Comparison of ENCODE assay signal across 10 mouse cellular contexts in the genomic region with DNA sequence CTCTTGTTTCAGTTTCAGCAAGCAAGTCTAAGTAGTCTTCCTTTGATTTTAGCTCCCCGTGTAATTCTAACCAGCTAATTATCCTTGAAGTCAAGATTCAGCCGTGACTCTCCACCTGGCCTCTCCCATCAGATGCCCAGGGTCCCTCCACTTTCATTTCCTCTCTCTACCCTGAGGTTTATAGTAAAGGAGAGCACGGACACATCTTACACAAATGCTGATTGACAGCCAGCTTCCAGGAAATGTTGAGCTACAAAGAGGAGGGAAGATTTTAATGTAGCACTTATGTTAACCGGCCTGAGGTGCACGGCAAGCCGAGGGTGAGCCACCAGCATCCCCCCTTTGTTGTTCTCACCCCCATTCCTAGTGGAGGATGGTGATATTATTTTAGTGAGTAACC. TPM values are rescaled to one million over a fixed set of nuclear protein-coding genes. Genes with fewer than 3 reads are reported as not detected.
A peak's percentile ranks its signal among the peaks of the same experiment; 100 is the strongest.
DNase-seq lines count a peak whose midpoint lies in the region; ATAC-seq and TF ChIP-seq lines count a peak whose summit lies in the region.
"Had no signal": no experiment of that assay in that cellular context is flagged by ENCODE, and none has a peak within 500 bp of the region (broad histone marks: within the 10 kb centered on the region; RNA-seq: fewer than 3 reads in every experiment).

No protein-coding gene starts in this region.

- no peak for TF ChIP-seq POLR2A in myocyte (IDR thresholded peaks at IDR 0.05; ENCODE audit: insufficient read length, low read depth)

- no peak overlapping the region for H3K27ac ChIP-seq in forebrain, embryonic 12.5 days
- no peak overlapping the region for H3K27ac ChIP-seq in forebrain, embryonic 11.5 days (ENCODE audit: low read depth, low read length)
- H3K27ac ChIP-seq in lung, embryonic 14.5 days (ENCODE audit: low read depth): peak overlapping the region; percentile 63
- peak overlapping the region; percentile 32; the same call in 1 of the 2 replicates for H3K27ac ChIP-seq in hindbrain, embryonic 13.5 days

- H3K27me3 ChIP-seq in forebrain, embryonic 12.5 days: peaks cover 72% of the 10 kb centered on the region
- H3K27me3 ChIP-seq in forebrain, embryonic 11.5 days (ENCODE audit: control insufficient read depth, insufficient read depth, low read length): peaks cover 54% of the 10 kb centered on the region
- peaks cover 65% of the 10 kb centered on the region for H3K27me3 ChIP-seq in lung, embryonic 14.5 days (ENCODE audit: insufficient read depth, low read length)
- peaks cover 26% of the 10 kb centered on the region; the same call in 1 of the 2 replicates for H3K27me3 ChIP-seq in hindbrain, embryonic 13.5 days
- H3K27me3 ChIP-seq in myocyte (ENCODE audit: control insufficient read depth, insufficient read depth, insufficient read length): no peaks in the 10 kb centered on the region
- H3K27me3 ChIP-seq: Patski had no signal

- H3ac ChIP-seq in myocyte (ENCODE audit: control insufficient read depth, insufficient read length): no peak overlapping the region

- no peak for DNase-seq in forebrain, embryonic 11.5 days (ENCODE audit: low spot score)
- no peak for DNase-seq in lung, embryonic 14.5 days
- DNase-seq in lung, postnatal 4 days: no peak
- DNase-seq in thymus, postnatal 4 days: no peak
- DNase-seq in left cerebral cortex, postnatal 25 days (ENCODE audit: low spot score in 2 of 2): no peak
- DNase-seq: layer of hippocampus, adult 9-11 months had no signal

- no peak for ATAC-seq in forebrain, embryonic 12.5 days (ENCODE audit: low FRiP score)
- no peak for ATAC-seq in forebrain, embryonic 11.5 days (replicated peaks; ENCODE audit: low FRiP score)
- ATAC-seq in lung, embryonic 14.5 days (ENCODE audit: insufficient read depth): no peak
- ATAC-seq in hindbrain, embryonic 13.5 days (ENCODE audit: low FRiP score): no peak
- ATAC-seq: Patski had no signal

- H3K9ac ChIP-seq in forebrain, embryonic 12.5 days: no peak overlapping the region
- H3K9ac ChIP-seq in forebrain, embryonic 11.5 days (ENCODE audit: low read length): no peak overlapping the region
- peak overlapping the region; percentile 53 for H3K9ac ChIP-seq in lung, embryonic 14.5 days
- H3K9ac ChIP-seq in hindbrain, embryonic 13.5 days: peak overlapping the region; percentile 78

- TF ChIP-seq CTCF in lung, embryonic 14.5 days (IDR thresholded peaks at IDR 0.05; ENCODE audit: low read depth): no peak

- 25% methylated on average over 6 of the region's 6 CpGs for WGBS in forebrain, embryonic 12.5 days
- 21% methylated on average over 6 of the region's 6 CpGs for WGBS in forebrain, embryonic 11.5 days
- 10% methylated on average over 6 of the region's 6 CpGs for WGBS in lung, embryonic 14.5 days
- WGBS in hindbrain, embryonic 13.5 days: 4% methylated on average over 6 of the region's 6 CpGs

- H3K4me3 ChIP-seq in forebrain, embryonic 12.5 days (replicated peaks): peak overlapping the region; percentile 61
- H3K4me3 ChIP-seq in forebrain, embryonic 11.5 days (ENCODE audit: low read depth, low read length): no peak overlapping the region
- H3K4me3 ChIP-seq in lung, embryonic 14.5 days (ENCODE audit: low read depth, low read length): peak overlapping the region; percentile 61
- peak overlapping the region; percentile 63 for H3K4me3 ChIP-seq in hindbrain, embryonic 13.5 days
- H3K4me3 ChIP-seq in myocyte: peak overlapping the region; percentile 95

- peaks cover 46% of the 10 kb centered on the region for H3K79me2 ChIP-seq in myocyte (ENCODE audit: control insufficient read depth, insufficient read depth)

- peak overlapping the region; percentile 78 for H3K4me2 ChIP-seq in forebrain, embryonic 12.5 days
- H3K4me2 ChIP-seq in forebrain, embryonic 11.5 days (ENCODE audit: low read depth, low read length, severe bottlenecking): no peak overlapping the region; the same call in 1 of the 2 replicates
- H3K4me2 ChIP-seq in lung, embryonic 14.5 days: peak overlapping the region; percentile 78
- H3K4me2 ChIP-seq in hindbrain, embryonic 13.5 days: peak overlapping the region; percentile 76
- H3K4me2 ChIP-seq in myocyte (ENCODE audit: low read depth): peak overlapping the region; percentile 94

- no peaks in the 10 kb centered on the region for H3K36me3 ChIP-seq in forebrain, embryonic 12.5 days (replicated peaks)
- H3K36me3 ChIP-seq in forebrain, embryonic 11.5 days (ENCODE audit: control insufficient read depth, insufficient read depth, low read length): no peaks in the 10 kb centered on the region
- no peaks in the 10 kb centered on the region for H3K36me3 ChIP-seq in lung, embryonic 14.5 days (ENCODE audit: insufficient read depth)
- no peaks in the 10 kb centered on the region for H3K36me3 ChIP-seq in hindbrain, embryonic 13.5 days
- no peaks in the 10 kb centered on the region for H3K36me3 ChIP-seq in myocyte (ENCODE audit: control insufficient read depth, insufficient read depth)

- peaks cover 36% of the 10 kb centered on the region for H3K4me1 ChIP-seq in forebrain, embryonic 12.5 days
- H3K4me1 ChIP-seq in forebrain, embryonic 11.5 days (replicated peaks; ENCODE audit: control insufficient read depth, insufficient read depth, low read length): peaks cover 11% of the 10 kb centered on the region
- no peaks in the 10 kb centered on the region for H3K4me1 ChIP-seq in lung, embryonic 14.5 days (ENCODE audit: insufficient read depth)
- H3K4me1 ChIP-seq in hindbrain, embryonic 13.5 days (replicated peaks): peaks cover 50% of the 10 kb centered on the region

- H3K9me3 ChIP-seq in forebrain, embryonic 12.5 days: no peaks in the 10 kb centered on the region
- no peaks in the 10 kb centered on the region for H3K9me3 ChIP-seq in forebrain, embryonic 11.5 days (ENCODE audit: control insufficient read depth, low read length)
- H3K9me3 ChIP-seq in lung, embryonic 14.5 days (ENCODE audit: low read depth, low read length): no peaks in the 10 kb centered on the region
- H3K9me3 ChIP-seq in hindbrain, embryonic 13.5 days: no peaks in the 10 kb centered on the region

- intact Hi-C loops in left cerebral cortex, postnatal 25 days (cut with DNase I): loop anchor here (10.0 kb wide), 2 partner anchors 1039 to 1159 kb away; partner anchors contain the start of genes Aktip, Fto and Rpgrip1l

TF ChIP-seq in myocyte, 11 proteins besides CTCF, POLR2A, EP300 and RAD21:
- TF ChIP-seq MYOD1 (IDR thresholded peaks at IDR 0.05; ENCODE audit: control insufficient read depth in 1 of 3, insufficient read length in 2 of 3, low read depth in 2 of 3) (peak in 1 of 3 experiments; percentile 5), USF1 (IDR thresholded peaks at IDR 0.05; ENCODE audit: low read depth) (no peak)

RNA-seq across cellular contexts. Expression of gene Irx5, which starts 4.0 kb away (rescaled TPM):
- polyA plus RNA-seq in forebrain, embryonic 12.5 days (2016; fragmentation: Nextera tagmentation; extraction: Ambion mirVana): 7.5 TPM in 2 replicates
- 9.0 and 9.5 TPM in 2 replicates for polyA plus RNA-seq in forebrain, embryonic 11.5 days (2014; fragmentation: Nextera tagmentation; extraction: Ambion mirVana)
- 18.5 and 22.4 TPM in 2 replicates for polyA plus RNA-seq in lung, embryonic 14.5 days (2014; fragmentation: Nextera tagmentation; extraction: Ambion mirVana)
- 15.4 and 18.4 TPM in 2 replicates for polyA plus RNA-seq in hindbrain, embryonic 13.5 days (2015; fragmentation: Nextera tagmentation; extraction: Ambion mirVana)
- 8.2 TPM for polyA plus RNA-seq in myocyte (2012; fragmentation: generic; extraction: Trizol)
- not detected for total RNA-seq in left cerebral cortex, postnatal 25 days (2021)

Comparison
In these comparisons a context has a peak if more than half of its experiments do, and no peak if none do; other contexts are left out.
1. H3K27ac ChIP-seq: peak in lung, embryonic 14.5 days (single experiment) and hindbrain, embryonic 13.5 days (single experiment); none in forebrain, embryonic 12.5 days (single experiment) and forebrain, embryonic 11.5 days (single experiment).
2. H3K9ac ChIP-seq: peak in lung, embryonic 14.5 days (single experiment) and hindbrain, embryonic 13.5 days (single experiment); none in forebrain, embryonic 12.5 days (single experiment) and forebrain, embryonic 11.5 days (single experiment).